Mouse (Mus musculus) testis, adult 2 months (tissue): ENCODE measurements around the gene Auts2. TPM values are rescaled to one million over a fixed set of nuclear protein-coding genes. Genes with fewer than 3 reads are reported as not detected.

Experiments
- H3K27ac ChIP-seq: fragments of 200-500 bp; 2 replicates; pipeline ENCODE4 v1.5.1; 2012; ENCODE audit warnings: low read depth, low read length; ENCODE audit not compliant: control insufficient read depth, insufficient read depth
- H3K27me3 ChIP-seq: fragments of 200-500 bp; 2 replicates; pipeline ENCODE4 v1.6.1; 2012; ENCODE audit warnings: mild to moderate bottlenecking, low read length, moderate library complexity; ENCODE audit not compliant: control insufficient read depth, insufficient read depth
- H3K36me3 ChIP-seq: fragments of 200-500 bp; 2 replicates; pipeline ENCODE4 v1.6.1; 2012; ENCODE audit warnings: mild to moderate bottlenecking, low read length; ENCODE audit not compliant: control insufficient read depth, insufficient read depth
- H3K4me1 ChIP-seq: fragments of 200-500 bp; 2 replicates; pipeline ENCODE4 v1.6.1; 2012; ENCODE audit warnings: low read length; ENCODE audit not compliant: control insufficient read depth, insufficient read depth
- H3K4me3 ChIP-seq: fragments of 200-500 bp; 2 replicates; pipeline ENCODE4 v1.5.1; 2012; ENCODE audit warnings: low read depth, mild to moderate bottlenecking, low read length, moderate library complexity, mixed read lengths; ENCODE audit not compliant: control insufficient read depth
- CTCF ChIP-seq: fragments of 200-500 bp; IDR thresholded peaks from 2 replicates; pipeline ENCODE4 v1.5.1; 2012; ENCODE audit warnings: low read depth, mild to moderate bottlenecking, inconsistent platforms, low read length, moderate library complexity; ENCODE audit not compliant: control insufficient read depth, insufficient read depth, insufficient replicate concordance
- POLR2A ChIP-seq: fragments of 200-500 bp; IDR thresholded peaks from 2 replicates; pipeline ENCODE4 v1.6.1; 2012; ENCODE audit warnings: low read depth, mild to moderate bottlenecking, inconsistent platforms, low read length, moderate library complexity; ENCODE audit not compliant: control insufficient read depth
- polyA plus RNA-seq: library from polyadenylated mRNA; depleted of rRNA; stranded (reverse); fragments of >200 nt; gene quantifications from 2 replicates; pipeline ENCODE4 v1.2.3, GENCODE M21; 2012

Gene Auts2
- polyA plus RNA-seq, 1 experiment = 4.3 TPM

- H3K4me1 ChIP-seq = no peaks in the 10 kb centered on the region
- no peak for TF ChIP-seq CTCF
- no peak overlapping the region for H3K4me3 ChIP-seq
- H3K27ac ChIP-seq = no peak overlapping the region
- H3K27me3 ChIP-seq = no peaks in the 10 kb centered on the region
- no peaks in the 10 kb centered on the region for H3K36me3 ChIP-seq
Observed at GRCm38 (mm10) chr5:131886636-131887035, 656.5 kb downstream of the Auts2 start.

DNA sequence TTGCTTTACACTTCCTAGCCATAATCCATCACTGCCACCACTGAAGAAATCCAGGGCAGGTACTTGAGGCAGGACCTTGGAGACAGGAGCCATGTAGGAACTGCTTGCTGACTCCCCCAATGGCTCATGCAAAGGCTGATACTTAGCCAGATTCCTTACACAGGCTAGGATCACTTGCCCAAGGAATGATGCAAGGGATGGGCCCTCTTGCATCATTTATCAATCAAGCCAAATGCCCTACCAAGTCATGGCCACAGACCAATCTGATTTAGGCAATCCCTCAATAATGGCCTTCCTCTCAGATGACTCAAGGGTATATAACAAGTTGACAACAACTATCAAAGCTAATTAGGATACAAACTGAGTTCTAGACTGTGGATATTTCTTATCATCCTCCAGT is 666.6 kb downstream of the Auts2 start:
- TF ChIP-seq CTCF (no peak), POLR2A (no peak)
- Histone ChIP-seq H3K36me3 (no peaks in the 10 kb centered on the region), H3K27ac (no peak overlapping the region)

GRCm38 (mm10) chr5:131875976-131876375 is 667.2 kb downstream of the Auts2 start:
- no peak for TF ChIP-seq CTCF
- no peak for TF ChIP-seq POLR2A
- Histone ChIP-seq H3K4me3 (no peak overlapping the region), H3K4me1 (no peaks in the 10 kb centered on the region), H3K27ac (no peak overlapping the region), H3K36me3 (no peaks in the 10 kb centered on the region), H3K27me3 (no peaks in the 10 kb centered on the region)

More for the DNA sequence above, 666.6 kb downstream of the Auts2 start:
- Histone ChIP-seq H3K27me3 (no peaks in the 10 kb centered on the region), H3K4me3 (no peak overlapping the region), H3K4me1 (no peaks in the 10 kb centered on the region)

GRCm38 (mm10) chr5:131873116-131873515 is 670.0 kb downstream of the Auts2 start:
- H3K27me3 ChIP-seq = no peaks in the 10 kb centered on the region
- no peak for TF ChIP-seq POLR2A
- no peak for TF ChIP-seq CTCF
- no peaks in the 10 kb centered on the region for H3K36me3 ChIP-seq
- no peaks in the 10 kb centered on the region for H3K4me1 ChIP-seq
- H3K27ac ChIP-seq = no peak overlapping the region
- H3K4me3 ChIP-seq = no peak overlapping the region

DNA sequence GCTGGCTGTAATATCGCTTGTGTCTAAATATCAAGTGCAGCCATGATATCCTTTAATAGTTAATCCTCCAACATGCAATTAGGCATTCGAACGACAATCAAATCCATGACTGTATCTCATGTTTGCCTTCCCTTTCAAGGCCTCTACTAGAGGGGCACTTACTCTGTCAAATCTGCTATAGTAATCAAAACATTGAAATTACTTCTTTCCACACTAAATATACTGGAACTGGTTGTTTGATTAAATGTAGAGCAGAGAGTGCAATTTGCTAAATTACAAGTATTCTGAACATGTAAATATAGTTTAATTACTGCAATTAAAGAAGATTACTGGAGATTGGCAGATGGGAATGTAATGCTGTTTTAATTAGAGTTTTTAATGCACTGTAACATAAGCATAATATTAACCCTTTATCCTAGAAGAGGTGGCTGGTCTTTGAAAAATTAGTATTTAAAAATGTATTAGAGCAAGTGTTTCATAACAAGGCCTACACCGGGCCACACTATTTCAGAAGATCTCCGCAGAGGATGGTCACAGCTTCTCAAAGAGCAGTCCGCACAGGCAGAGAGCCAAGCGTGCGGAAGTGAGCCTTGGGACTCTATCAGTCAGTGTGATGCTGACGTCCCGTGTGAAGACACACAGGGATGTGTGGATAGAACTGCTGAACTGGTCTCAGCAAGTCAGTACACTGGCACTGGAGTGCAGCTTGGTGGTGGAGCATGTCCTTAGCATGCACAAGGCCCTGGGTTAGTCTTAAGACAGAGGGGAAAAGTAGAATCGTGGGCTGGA is 673.2 kb downstream of the Auts2 start:
- Histone ChIP-seq H3K4me1 (no peaks in the 10 kb centered on the region), H3K27ac (no peak overlapping the region), H3K4me3 (no peak overlapping the region), H3K36me3 (no peaks in the 10 kb centered on the region), H3K27me3 (no peaks in the 10 kb centered on the region)
- TF ChIP-seq CTCF (no peak), POLR2A (no peak)

DNA sequence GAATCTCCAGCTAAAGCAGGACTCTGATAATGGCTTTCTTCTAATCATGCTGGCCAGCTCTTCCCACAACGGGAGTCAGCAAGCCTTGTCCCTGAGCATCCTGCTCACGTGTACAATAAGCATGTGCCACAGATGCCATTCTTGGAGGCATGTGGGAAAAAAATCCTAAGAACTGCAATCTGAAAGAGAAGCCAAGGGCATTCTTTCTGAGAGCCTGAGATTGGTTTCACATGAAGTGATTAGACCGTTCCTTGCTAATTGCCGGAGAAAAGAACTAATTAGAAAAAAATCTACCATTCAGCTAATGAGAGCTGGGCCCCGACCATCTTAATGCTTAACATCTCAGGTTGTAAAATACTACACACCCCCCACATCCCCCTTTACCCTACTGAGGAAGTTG is 677.9 kb downstream of the Auts2 start:
- no peak overlapping the region for H3K27ac ChIP-seq
- H3K4me1 ChIP-seq = no peaks in the 10 kb centered on the region
- no peaks in the 10 kb centered on the region for H3K36me3 ChIP-seq
- H3K4me3 ChIP-seq = no peak overlapping the region
- TF ChIP-seq CTCF (no peak), POLR2A (no peak)
- H3K27me3 ChIP-seq = no peaks in the 10 kb centered on the region

GRCm38 (mm10) chr5:131857976-131858375 is 685.2 kb downstream of the Auts2 start:
- Histone ChIP-seq H3K27me3 (no peaks in the 10 kb centered on the region), H3K27ac (no peak overlapping the region), H3K36me3 (no peaks in the 10 kb centered on the region), H3K4me3 (no peak overlapping the region), H3K4me1 (no peaks in the 10 kb centered on the region)
- no peak for TF ChIP-seq POLR2A
- no peak for TF ChIP-seq CTCF

DNA sequence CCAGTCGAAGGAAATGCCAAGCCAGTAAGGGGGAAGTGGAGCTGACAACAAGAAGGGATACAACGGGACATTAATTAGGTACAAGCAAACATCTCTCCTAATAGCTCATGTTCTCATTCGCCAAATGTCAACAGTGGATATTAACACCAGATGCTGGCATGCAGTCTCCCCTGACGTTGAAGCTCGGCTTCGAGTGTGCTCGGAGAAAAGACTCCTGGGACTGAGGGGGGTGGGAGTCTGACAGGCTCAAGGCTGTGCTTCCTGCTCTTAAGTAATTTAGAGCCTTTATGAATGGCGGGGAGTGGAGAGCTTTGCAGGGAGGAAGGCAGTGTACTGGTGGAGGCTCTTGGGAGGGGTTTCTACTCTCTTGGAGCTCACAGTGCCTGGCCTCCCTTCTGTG is 687.8 kb downstream of the Auts2 start:
- Histone ChIP-seq H3K27ac (no peak overlapping the region), H3K27me3 (no peaks in the 10 kb centered on the region), H3K36me3 (no peaks in the 10 kb centered on the region), H3K4me1 (no peaks in the 10 kb centered on the region), H3K4me3 (no peak overlapping the region)
- TF ChIP-seq POLR2A = no peak
- no peak for TF ChIP-seq CTCF
